Mouse (Mus musculus) heart, adult 2 months (tissue): ENCODE results near the gene Casc3. TPM values are rescaled to one million over a fixed set of nuclear protein-coding genes. Genes with fewer than 3 reads are reported as not detected.
A peak's percentile ranks its signal among the peaks of the same experiment; 100 is the strongest.

ENCODE experiments used
- DNase-seq, 2 experiments: peaks; one replicate each; pipeline ENCODE4 v3.0.0; 2021
- H3K27ac ChIP-seq: fragments of 200-600 bp; 2 replicates; pipeline ENCODE4 v1.8.1; 2022
- H3K27me3 ChIP-seq: fragments of 200-500 bp; 2 replicates; pipeline ENCODE4 v1.6.1; 2012; ENCODE audit warnings: mild to moderate bottlenecking, low read length, inconsistent platforms, mixed read lengths; ENCODE audit not compliant: control insufficient read depth, insufficient read depth
- H3K36me3 ChIP-seq: fragments of 200-500 bp; 2 replicates; pipeline ENCODE4 v1.6.1; 2012; ENCODE audit warnings: low read length, inconsistent platforms; ENCODE audit not compliant: control insufficient read depth, insufficient read depth
- H3K4me1 ChIP-seq: fragments of 200-500 bp; 2 replicates; pipeline ENCODE4 v1.6.1; 2011; ENCODE audit warnings: low read length; ENCODE audit not compliant: control insufficient read depth, insufficient read depth
- H3K4me3 ChIP-seq: fragments of 200-600 bp; 2 replicates; pipeline ENCODE4 v1.8.1; 2022
- H3K79me2 ChIP-seq: fragments of 200-500 bp; replicated peaks from 2 replicates; pipeline ENCODE4 v1.6.1; 2012; ENCODE audit warnings: mild to moderate bottlenecking, inconsistent platforms, low read length, moderate library complexity, mixed read lengths; ENCODE audit not compliant: control insufficient read depth, insufficient read depth
- H3K9ac ChIP-seq: fragments of 200-500 bp; 2 replicates; pipeline ENCODE4 v1.6.1; 2012; ENCODE audit warnings: low read depth, mild to moderate bottlenecking, control low read depth, inconsistent platforms, low read length, mixed read lengths
- CTCF ChIP-seq: fragments of 200-600 bp; IDR thresholded peaks from 2 replicates; pipeline ENCODE4 v1.8.1; 2022; ENCODE audit warnings: antibody characterized with exemption, mild to moderate bottlenecking, moderate library complexity
- EP300 ChIP-seq: fragments of 200-500 bp; IDR thresholded peaks from 2 replicates; pipeline ENCODE4 v1.6.1; 2011; ENCODE audit warnings: low read depth, low read length, control low read depth; ENCODE audit not compliant: insufficient read depth
- POLR2A ChIP-seq: fragments of 200-500 bp; IDR thresholded peaks from 2 replicates; pipeline ENCODE4 v1.6.1; 2011; ENCODE audit warnings: mild to moderate bottlenecking, low read depth, low read length, control low read depth; ENCODE audit not compliant: insufficient read depth
- WGBS: fragments of 180-500 bp; shearing (Covaris S2); methylation state at CpG from one replicate; pipeline ENCODE4 v1.1.7; 2018; 5-methylcytosine and 5-hydroxymethylcytosine counted together
- intact Hi-C: fragments of 180-260 bp; cut with DNase I; formaldehyde crosslinking; loops from one replicate; pipeline ENCODE4 v1.15.1; 2025
- polyA plus RNA-seq: library from polyadenylated mRNA; depleted of rRNA; stranded (reverse); fragments of >200 nt; gene quantifications from 2 replicates; pipeline ENCODE4 v1.2.3, GENCODE M21; 2012
- total RNA-seq, 2 experiments: library from RNA; stranded (reverse); gene quantifications; 2 replicates each; pipeline ENCODE4 v1.2.3; 2021

The Casc3 gene
- total and polyA plus RNA-seq, 3 experiments, result 17.5 to 20.7 (median 18.7) TPM

GRCm38 (mm10) chr11:98863751-98864429 lies 59.2 kb downstream of the Casc3 start:
- Histone ChIP-seq H3K4me3 (peak overlapping the region; percentile 73), H3K9ac (peak overlapping the region; percentile 78), H3K27me3 (no peaks in the 10 kb centered on the region), H3K27ac (peak overlapping the region; percentile 81), H3K4me1 (peaks cover 2% of the 10 kb centered on the region), H3K36me3 (no peaks in the 10 kb centered on the region), H3K79me2 (no peaks in the 10 kb centered on the region; the same call in 1 of the 2 replicates)
- intact Hi-C loops, result loop anchor here (5.0 kb wide), 1 partner anchor 108 kb away; no protein-coding TSS in a partner anchor
- WGBS, result under 1% methylated on average over 36 of the region's 39 CpGs
- TF ChIP-seq EP300 (peak; percentile 3; the same call in 1 of the 2 replicates), POLR2A (no peak), CTCF (no peak)
- DNase-seq, result no peak

DNA sequence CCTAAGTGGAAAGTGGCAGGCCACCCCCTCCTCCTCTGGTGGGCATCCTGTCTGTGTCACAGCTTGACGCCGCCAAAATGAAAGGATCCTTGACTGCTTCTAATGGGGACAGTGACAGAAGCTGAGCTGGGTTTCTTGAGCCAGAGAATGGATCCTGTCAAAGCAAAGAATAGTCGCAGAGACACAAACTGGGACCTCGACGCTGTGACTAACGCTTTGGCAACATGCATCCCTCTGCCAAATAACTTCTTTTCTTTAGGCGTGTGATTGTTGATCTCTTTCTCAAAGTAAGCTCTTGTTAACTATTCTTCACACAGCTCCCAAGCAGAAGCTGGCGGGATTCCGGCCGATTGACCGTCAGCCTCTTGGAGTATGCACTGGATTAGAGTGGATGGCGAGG lies 62.6 kb downstream of the Casc3 start:
- Histone ChIP-seq H3K4me1 (peaks cover 7% of the 10 kb centered on the region), H3K9ac (no peak overlapping the region), H3K4me3 (no peak overlapping the region), H3K79me2 (no peaks in the 10 kb centered on the region; the same call in 1 of the 2 replicates), H3K27me3 (no peaks in the 10 kb centered on the region), H3K36me3 (no peaks in the 10 kb centered on the region; the same call in 1 of the 2 replicates), H3K27ac (no peak overlapping the region)
- intact Hi-C loops, result no loop called here
- no peak for DNase-seq
- 82% methylated on average over 12 of the region's 12 CpGs for WGBS
- no peak for TF ChIP-seq CTCF
- TF ChIP-seq EP300, result no peak
- no peak for TF ChIP-seq POLR2A

DNA sequence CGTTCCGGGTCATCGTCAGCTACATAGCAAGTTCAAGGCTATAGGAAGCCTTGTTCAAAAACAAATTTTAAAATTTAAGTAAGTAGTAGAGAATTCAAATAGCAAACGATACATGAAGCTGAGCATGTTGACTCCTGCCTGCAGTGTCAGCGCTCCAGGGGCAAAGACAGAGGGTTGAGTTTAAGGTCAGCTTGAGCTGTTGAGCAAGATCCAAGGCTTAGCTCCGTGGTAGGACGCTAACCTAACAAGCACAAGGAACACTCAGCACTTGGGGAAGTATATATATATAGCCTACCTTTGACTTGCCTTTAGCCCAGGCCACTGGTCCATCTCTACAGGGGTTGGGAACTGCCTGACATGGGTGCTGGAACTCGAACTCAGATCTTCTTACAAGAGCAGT lies 65.2 kb downstream of the Casc3 start:
- no peaks in the 10 kb centered on the region for H3K27me3 ChIP-seq
- DNase-seq, result no peak
- H3K4me3 ChIP-seq, result no peak overlapping the region
- TF ChIP-seq CTCF (no peak), EP300 (no peak), POLR2A (no peak)
- 84% methylated on average over 8 of the region's 8 CpGs for WGBS
- H3K9ac ChIP-seq, result no peak overlapping the region
- no peaks in the 10 kb centered on the region; the same call in 1 of the 2 replicates for H3K79me2 ChIP-seq
- peaks cover 6% of the 10 kb centered on the region for H3K4me1 ChIP-seq
- no peak overlapping the region for H3K27ac ChIP-seq
- intact Hi-C loops, result no loop called here
- H3K36me3 ChIP-seq, result no peaks in the 10 kb centered on the region; the same call in 1 of the 2 replicates

GRCm38 (mm10) chr11:98870791-98871190 lies 66.1 kb downstream of the Casc3 start:
- H3K36me3 ChIP-seq, result no peaks in the 10 kb centered on the region; the same call in 1 of the 2 replicates
- H3K9ac ChIP-seq, result no peak overlapping the region
- no peaks in the 10 kb centered on the region for H3K27me3 ChIP-seq
- intact Hi-C loops, result no loop called here
- H3K79me2 ChIP-seq, result peaks cover 2% of the 10 kb centered on the region; the same call in 1 of the 2 replicates
- no peak for TF ChIP-seq EP300
- no peak for TF ChIP-seq CTCF
- TF ChIP-seq POLR2A, result no peak
- no peak overlapping the region for H3K27ac ChIP-seq
- H3K4me1 ChIP-seq, result peaks cover 6% of the 10 kb centered on the region
- WGBS, result 76% methylated on average over 5 of the region's 5 CpGs
- no peak overlapping the region for H3K4me3 ChIP-seq
- DNase-seq, result no peak

- no peak for DNase-seq
- H3K27ac ChIP-seq, result peak overlapping the region; percentile 47; the same call in 1 of the 2 replicates
- 57% methylated on average over 4 of the region's 4 CpGs for WGBS
- no peak overlapping the region for H3K9ac ChIP-seq
- intact Hi-C loops, result no loop called here
- peaks cover 6% of the 10 kb centered on the region for H3K4me1 ChIP-seq
- no peaks in the 10 kb centered on the region for H3K27me3 ChIP-seq
- H3K36me3 ChIP-seq, result no peaks in the 10 kb centered on the region; the same call in 1 of the 2 replicates
- no peak for TF ChIP-seq POLR2A
- no peak for TF ChIP-seq CTCF
- TF ChIP-seq EP300, result no peak
- H3K79me2 ChIP-seq, result peaks cover 2% of the 10 kb centered on the region; the same call in 1 of the 2 replicates
- no peak overlapping the region for H3K4me3 ChIP-seq
Measured at GRCm38 (mm10) chr11:98871416-98871815, 66.7 kb downstream of the Casc3 start.

- Histone ChIP-seq H3K27ac (peak overlapping the region; percentile 47), H3K4me3 (no peak overlapping the region), H3K4me1 (peaks cover 6% of the 10 kb centered on the region), H3K9ac (no peak overlapping the region), H3K27me3 (no peaks in the 10 kb centered on the region), H3K79me2 (peaks cover 6% of the 10 kb centered on the region), H3K36me3 (no peaks in the 10 kb centered on the region; the same call in 1 of the 2 replicates)
- peak in 1 of 2 experiments; percentile 60 for DNase-seq
- TF ChIP-seq CTCF (no peak), POLR2A (no peak), EP300 (0 out of 2 replicates have a peak, but pooled peaks have one; percentile 49)
- intact Hi-C loops, result no loop called here
- 42% methylated on average over 4 of the region's 4 CpGs for WGBS
Measured at GRCm38 (mm10) chr11:98872040-98872439, 67.3 kb downstream of the Casc3 start.
